Mouse (Mus musculus) liver, adult 2 months (tissue): ENCODE measurements around the gene Bmx.

Experiments
- CTCF ChIP-seq: fragments of 200-500 bp; IDR thresholded peaks from 2 replicates; pipeline ENCODE4 v1.5.1; 2011; ENCODE audit warnings: low read depth, low read length, control low read depth
- POLR2A ChIP-seq: fragments of 200-500 bp; IDR thresholded peaks from 2 replicates; pipeline ENCODE4 v1.6.1; 2011; ENCODE audit warnings: low read length, control low read depth; ENCODE audit not compliant: insufficient read depth; ENCODE audit errors: extremely low read depth

DNA sequence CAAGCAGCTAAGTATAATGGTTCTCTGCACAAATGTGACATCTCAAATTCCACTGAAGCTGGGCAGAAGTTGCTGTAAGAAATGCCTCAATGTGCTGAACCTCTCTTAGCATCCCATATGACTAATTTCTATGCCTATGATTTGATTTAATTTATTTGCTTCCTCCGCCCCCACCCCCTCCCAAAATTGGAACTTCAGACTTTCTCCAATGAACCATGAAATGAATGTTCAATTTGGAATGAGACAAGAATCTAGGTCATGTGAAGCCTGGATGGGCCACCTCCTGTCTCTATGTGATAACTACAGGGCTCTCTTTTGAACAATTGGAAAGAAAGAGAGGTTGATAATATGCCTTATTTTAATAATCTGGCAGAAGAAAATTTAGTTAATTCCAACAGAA, 82.7 kb downstream of the Bmx start:
- no peak for TF ChIP-seq CTCF
- no peak for TF ChIP-seq POLR2A
